Mouse (Mus musculus): ENCODE data around the gene Hist2h3c2.

The Hist2h3c2 gene

GRCm38 (mm10) chr3:96196437-96197128 is 42.3 kb downstream of the Hist2h3c2 start:
- DNase-seq (ENCODE audit: low read depth) = no peak

GRCm38 (mm10) chr3:96195616-96196313 is 43.2 kb downstream of the Hist2h3c2 start:
- no peak for DNase-seq (ENCODE audit: low read depth)

GRCm38 (mm10) chr3:96194966-96195365 is 44.0 kb downstream of the Hist2h3c2 start:
- DNase-seq (ENCODE audit: low read depth) = no peak

GRCm38 (mm10) chr3:96192977-96193376 is 46.0 kb downstream of the Hist2h3c2 start:
- DNase-seq (ENCODE audit: low read depth) = no peak
